Mouse (Mus musculus): Measurements from ENCODE around the gene Oca2. TPM values are rescaled to one million over a fixed set of nuclear protein-coding genes. Genes with fewer than 3 reads are reported as not detected.

Gene Oca2
- polyA plus RNA-seq, 1 experiment: not detected

DNA sequence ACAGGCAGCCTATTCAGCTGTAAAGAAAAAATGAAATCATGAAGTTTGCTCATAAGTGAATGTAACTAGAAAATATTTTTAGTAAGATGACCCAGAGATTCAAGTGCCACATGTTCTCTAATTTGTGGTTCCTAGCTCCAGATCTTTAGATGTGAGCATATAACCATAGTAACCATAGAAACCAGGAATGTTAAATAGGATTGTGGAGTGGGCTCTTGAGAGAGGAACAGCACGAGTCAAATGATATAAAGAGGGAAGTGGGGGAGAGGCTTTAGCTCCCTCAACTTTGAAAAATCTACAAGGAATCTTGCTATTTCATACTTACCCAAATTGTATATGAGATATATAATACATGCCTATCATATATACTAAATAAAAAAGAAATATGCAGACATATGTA, 64.8 kb downstream of the Oca2 start:
- Histone ChIP-seq H3K4me1 (ENCODE audit: control insufficient read depth, insufficient read depth, low read length) (no peaks in the 10 kb centered on the region), H3K4me3 (ENCODE audit: insufficient read depth, low read depth, low read length) (no peak overlapping the region), H3K27me3 (replicated peaks; ENCODE audit: control insufficient read depth, insufficient read depth, low read length) (no peaks in the 10 kb centered on the region), H3K36me3 (ENCODE audit: control insufficient read depth, insufficient read depth, low read length) (no peaks in the 10 kb centered on the region), H3K27ac (ENCODE audit: insufficient read depth, low read depth, low read length) (no peak overlapping the region)
- no peak for DNase-seq
- TF ChIP-seq CTCF (conservative IDR thresholded peaks at IDR 0.05; ENCODE audit: insufficient read depth, insufficient read length, low read depth, low read length) (no peak), POLR2A (IDR thresholded peaks at IDR 0.05; ENCODE audit: low read depth, low read length) (no peak)
- 39% methylated on average over 1 of the region's 1 CpGs for WGBS

DNA sequence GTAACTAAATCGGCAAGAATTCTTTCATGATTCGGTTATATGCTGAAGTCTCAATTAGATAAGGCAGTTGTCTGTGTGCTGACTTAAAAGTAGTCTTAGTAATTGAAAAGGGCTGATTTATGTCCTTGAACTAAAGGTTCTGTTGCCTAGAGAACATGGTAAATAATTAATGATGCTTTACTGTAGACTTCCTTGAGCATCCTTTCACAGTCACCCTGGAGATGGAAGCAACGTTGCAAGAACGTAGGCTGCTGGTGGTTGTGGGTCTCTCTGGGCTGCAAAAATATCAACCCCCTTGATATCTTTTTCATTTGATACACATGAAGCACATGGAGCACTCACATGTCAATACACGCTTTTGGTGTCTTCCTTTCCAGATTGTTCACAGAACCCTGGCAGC, 74.8 kb downstream of the Oca2 start:
- no peaks in the 10 kb centered on the region for H3K36me3 ChIP-seq (ENCODE audit: control insufficient read depth, insufficient read depth, low read length)
- H3K27me3 ChIP-seq (replicated peaks; ENCODE audit: control insufficient read depth, insufficient read depth, low read length): no peaks in the 10 kb centered on the region
- TF ChIP-seq POLR2A (IDR thresholded peaks at IDR 0.05; ENCODE audit: low read depth, low read length) (no peak), CTCF (conservative IDR thresholded peaks at IDR 0.05; ENCODE audit: insufficient read depth, insufficient read length, low read depth, low read length) (no peak)
- WGBS: 54% methylated on average over 5 of the region's 5 CpGs
- DNase-seq: no peak
- no peak overlapping the region for H3K27ac ChIP-seq (ENCODE audit: insufficient read depth, low read depth, low read length)
- no peaks in the 10 kb centered on the region for H3K4me1 ChIP-seq (ENCODE audit: control insufficient read depth, insufficient read depth, low read length)
- H3K4me3 ChIP-seq (ENCODE audit: insufficient read depth, low read depth, low read length): no peak overlapping the region

DNA sequence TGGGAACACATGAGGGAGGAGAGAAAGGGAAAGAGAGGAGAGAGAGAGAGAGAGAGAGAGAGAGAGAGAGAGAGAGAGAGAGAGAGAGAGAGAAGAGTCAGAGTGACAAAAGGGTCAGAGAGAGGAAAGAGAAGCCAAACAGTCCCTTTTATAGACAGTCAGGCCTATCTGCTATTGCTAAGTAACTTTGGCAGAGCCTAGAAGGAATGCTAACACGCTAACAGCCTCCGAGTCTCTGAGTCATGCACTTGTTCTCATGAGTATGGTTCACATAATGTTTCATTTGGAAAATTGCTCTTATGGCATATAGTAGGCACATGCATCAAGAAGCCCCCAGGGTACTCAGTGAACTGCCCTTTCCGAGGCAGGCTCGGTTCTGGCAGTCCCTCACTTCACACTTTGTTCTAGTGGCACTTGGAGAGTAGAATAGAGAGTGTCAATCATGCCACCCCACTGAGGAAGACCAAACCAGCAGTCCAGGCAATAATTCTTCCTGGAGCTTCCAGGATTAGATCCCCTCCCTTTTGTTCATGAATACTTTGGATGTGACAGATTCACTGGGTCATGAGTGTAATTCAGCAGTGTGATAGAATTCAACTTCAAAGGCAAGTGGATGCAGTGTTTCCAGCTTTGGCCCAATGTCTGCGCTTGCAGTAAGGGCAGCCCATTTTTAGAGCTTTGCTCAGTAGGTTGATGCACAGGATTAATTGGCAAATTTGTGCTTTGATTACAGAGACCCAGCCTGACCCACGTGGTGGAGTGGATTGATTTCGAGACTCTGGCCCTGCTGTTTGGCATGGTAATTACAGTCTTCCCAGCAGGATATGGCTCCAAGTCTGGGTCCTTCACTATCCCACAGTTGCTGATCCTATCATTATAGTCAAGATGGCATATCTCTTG, 76.3 kb downstream of the Oca2 start:
- TF ChIP-seq POLR2A (IDR thresholded peaks at IDR 0.05; ENCODE audit: low read depth, low read length) (no peak), CTCF (conservative IDR thresholded peaks at IDR 0.05; ENCODE audit: insufficient read depth, insufficient read length, low read depth, low read length) (no peak)
- 67% methylated on average over 7 of the region's 7 CpGs for WGBS
- H3K27me3 ChIP-seq (replicated peaks; ENCODE audit: control insufficient read depth, insufficient read depth, low read length): no peaks in the 10 kb centered on the region
- DNase-seq: no peak
- no peak overlapping the region for H3K4me3 ChIP-seq (ENCODE audit: insufficient read depth, low read depth, low read length)
- H3K36me3 ChIP-seq (ENCODE audit: control insufficient read depth, insufficient read depth, low read length): no peaks in the 10 kb centered on the region
- no peak overlapping the region for H3K27ac ChIP-seq (ENCODE audit: insufficient read depth, low read depth, low read length)
- H3K4me1 ChIP-seq (ENCODE audit: control insufficient read depth, insufficient read depth, low read length): no peaks in the 10 kb centered on the region

DNA sequence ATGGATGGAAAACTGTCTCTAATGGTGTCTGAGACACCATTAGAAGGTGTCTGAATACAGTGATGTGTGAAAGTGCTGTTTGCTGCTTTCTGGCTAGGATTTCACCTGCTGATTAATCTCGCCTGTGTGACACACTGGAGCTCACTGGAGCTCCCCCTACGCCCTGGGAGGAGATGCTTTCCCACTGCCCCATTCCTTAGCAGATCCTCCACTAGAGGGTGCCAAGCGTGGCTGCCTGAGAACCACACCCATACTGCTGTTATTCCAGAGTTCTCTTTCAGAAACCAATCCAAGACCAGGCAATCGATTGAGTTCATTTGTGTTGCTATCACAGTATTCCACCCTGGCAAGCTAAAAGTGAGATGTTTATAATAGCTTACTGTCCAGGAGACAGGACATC, 88.2 kb downstream of the Oca2 start:
- no peak; the same call in 1 of the 2 replicates for TF ChIP-seq CTCF (conservative IDR thresholded peaks at IDR 0.05; ENCODE audit: insufficient read depth, insufficient read length, low read depth, low read length)
- TF ChIP-seq POLR2A (IDR thresholded peaks at IDR 0.05; ENCODE audit: low read depth, low read length): no peak
- 32% methylated on average over 4 of the region's 4 CpGs for whole genome bisulfite sequencing
- Histone ChIP-seq H3K27ac (ENCODE audit: insufficient read depth, low read depth, low read length) (no peak overlapping the region), H3K27me3 (replicated peaks; ENCODE audit: control insufficient read depth, insufficient read depth, low read length) (no peaks in the 10 kb centered on the region; the same call in 1 of the 2 replicates), H3K4me1 (ENCODE audit: control insufficient read depth, insufficient read depth, low read length) (no peaks in the 10 kb centered on the region), H3K4me3 (ENCODE audit: insufficient read depth, low read depth, low read length) (no peak overlapping the region), H3K36me3 (ENCODE audit: control insufficient read depth, insufficient read depth, low read length) (no peaks in the 10 kb centered on the region)
- DNase-seq: no peak

GRCm38 (mm10) chr7:56348528-56348927, 109.0 kb downstream of the Oca2 start:
- Histone ChIP-seq H3K4me3 (ENCODE audit: insufficient read depth, low read depth, low read length) (no peak overlapping the region), H3K4me1 (ENCODE audit: control insufficient read depth, insufficient read depth, low read length) (no peaks in the 10 kb centered on the region), H3K36me3 (ENCODE audit: control insufficient read depth, insufficient read depth, low read length) (no peaks in the 10 kb centered on the region), H3K27ac (ENCODE audit: insufficient read depth, low read depth, low read length) (no peak overlapping the region), H3K27me3 (replicated peaks; ENCODE audit: control insufficient read depth, insufficient read depth, low read length) (no peaks in the 10 kb centered on the region; the same call in 1 of the 2 replicates)
- TF ChIP-seq CTCF (conservative IDR thresholded peaks at IDR 0.05; ENCODE audit: insufficient read depth, insufficient read length, low read depth, low read length) (no peak), POLR2A (IDR thresholded peaks at IDR 0.05; ENCODE audit: low read depth, low read length) (no peak)
- 28% methylated on average over 3 of the region's 3 CpGs for WGBS
- DNase-seq: no peak

DNA sequence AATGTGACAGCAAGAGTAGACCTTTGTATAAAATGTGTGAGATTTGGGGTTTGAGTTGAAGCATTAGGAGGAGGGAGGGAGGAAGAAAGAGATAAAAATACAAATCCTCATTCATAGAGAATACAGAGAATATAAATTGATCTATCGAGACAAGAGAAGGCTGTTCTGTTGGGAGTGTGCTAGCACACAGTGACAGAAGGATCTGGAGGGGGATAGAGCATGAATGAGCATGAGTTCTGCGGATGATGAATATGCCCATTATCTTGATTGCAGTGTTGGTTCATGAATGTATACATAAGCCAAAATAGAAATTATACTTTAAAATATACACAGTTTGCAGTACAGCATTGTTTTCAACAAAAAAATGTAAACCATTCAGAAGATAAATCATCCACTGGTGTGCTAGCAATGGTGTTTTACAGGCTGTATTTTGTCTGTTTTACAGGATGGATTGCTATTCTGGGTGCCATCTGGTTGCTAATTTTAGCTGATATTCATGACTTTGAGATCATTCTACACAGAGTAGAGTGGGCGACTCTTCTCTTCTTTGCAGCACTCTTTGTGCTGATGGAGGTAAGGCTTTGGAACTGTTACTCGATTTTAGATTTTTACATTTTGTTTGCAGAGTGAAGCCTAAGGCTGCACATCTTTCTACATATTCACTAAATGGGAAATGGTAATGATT, 117.2 kb downstream of the Oca2 start:
- DNase-seq: no peak
- Histone ChIP-seq H3K4me1 (ENCODE audit: control insufficient read depth, insufficient read depth, low read length) (no peaks in the 10 kb centered on the region), H3K36me3 (ENCODE audit: control insufficient read depth, insufficient read depth, low read length) (no peaks in the 10 kb centered on the region), H3K27ac (ENCODE audit: insufficient read depth, low read depth, low read length) (no peak overlapping the region), H3K27me3 (replicated peaks; ENCODE audit: control insufficient read depth, insufficient read depth, low read length) (no peaks in the 10 kb centered on the region; the same call in 1 of the 2 replicates), H3K4me3 (ENCODE audit: insufficient read depth, low read depth, low read length) (no peak overlapping the region)
- TF ChIP-seq CTCF (conservative IDR thresholded peaks at IDR 0.05; ENCODE audit: insufficient read depth, insufficient read length, low read depth, low read length) (no peak), POLR2A (IDR thresholded peaks at IDR 0.05; ENCODE audit: low read depth, low read length) (no peak)
- WGBS: 88% methylated on average over 4 of the region's 4 CpGs

Data from kidney, adult 2 months (tissue).